Mouse (Mus musculus): Measurements from ENCODE around the gene Myo3b.
"Not testable (repeated sequence)": the region's sequence is repeated elsewhere in the genome, so short reads cannot be mapped to it uniquely, and the experiment has no call there.

Gene Myo3b

DNA sequence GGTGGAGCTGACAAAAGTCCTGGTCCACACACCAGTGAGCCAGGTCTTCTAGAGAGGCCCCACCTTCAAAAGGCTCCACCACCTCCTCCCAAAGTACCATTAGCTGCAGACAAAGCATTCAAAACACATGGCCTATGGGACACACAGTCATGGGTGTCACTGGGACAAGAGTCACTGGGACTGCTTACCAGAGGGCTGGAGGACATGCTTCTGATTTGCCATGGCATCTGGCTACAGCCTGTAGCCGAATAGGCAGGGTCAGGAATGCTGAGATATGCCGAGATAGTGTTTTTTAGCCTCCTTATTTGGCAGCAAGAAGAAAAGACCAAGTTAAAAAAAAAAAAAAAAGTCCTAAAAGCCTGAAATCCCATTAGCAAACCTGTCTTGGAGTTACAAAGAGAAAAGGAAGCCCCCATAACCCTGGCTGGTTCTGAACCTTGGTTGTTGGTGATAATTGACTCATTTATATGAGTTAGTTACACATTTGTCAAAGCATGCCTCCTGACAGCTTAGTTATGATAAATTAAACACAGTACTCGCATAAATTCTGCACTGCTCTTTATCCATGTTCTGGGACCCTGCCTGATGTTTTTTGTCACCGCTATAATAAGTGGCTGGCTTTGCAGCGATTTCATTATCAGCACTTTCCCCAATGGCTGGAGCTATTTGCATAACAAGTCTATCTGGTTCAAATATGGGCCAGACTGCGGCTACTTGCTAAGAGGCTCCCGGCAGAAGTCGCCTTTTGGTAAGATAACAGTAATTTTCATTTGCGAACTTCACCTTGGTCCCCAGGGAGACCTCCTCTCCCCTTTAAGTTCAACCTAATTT is 156.7 kb downstream of the Myo3b start:
- no peak for DNase-seq (ENCODE audit: low read depth, low spot score)

- DNase-seq (ENCODE audit: low read depth, low spot score), result no peak
These were observed 163.1 kb downstream of the Myo3b start for GRCm38 (mm10) chr2:70201796-70202555.

DNA sequence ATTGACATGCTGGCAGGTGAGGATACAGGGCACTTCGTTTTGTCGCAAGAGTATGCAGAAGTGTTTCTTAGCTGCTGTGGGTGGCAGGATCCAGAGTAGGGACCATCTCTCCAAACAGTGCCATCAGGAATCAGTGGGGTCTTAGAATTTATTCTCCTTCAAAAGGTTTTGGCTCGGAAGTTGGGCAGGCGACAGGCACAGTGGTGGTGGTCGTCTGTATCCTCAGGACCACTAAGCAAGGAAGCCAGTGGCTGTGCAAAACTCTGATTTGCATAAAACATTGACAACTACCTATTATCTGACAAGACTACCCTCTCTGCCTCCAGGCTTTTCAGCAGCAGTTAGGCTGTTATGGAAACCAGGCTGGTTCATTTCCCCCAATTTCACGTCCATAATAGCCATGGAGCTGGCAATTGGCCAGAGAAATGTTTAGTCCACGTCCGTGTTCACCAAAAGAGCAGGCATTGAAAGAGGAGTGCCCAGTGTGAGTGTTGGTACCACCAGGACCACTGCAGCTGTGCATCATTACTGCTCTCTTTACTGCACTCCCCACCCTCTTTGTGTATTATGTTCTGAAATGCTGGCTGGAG is 163.7 kb downstream of the Myo3b start:
- DNase-seq (ENCODE audit: low read depth, low spot score), result no peak

DNA sequence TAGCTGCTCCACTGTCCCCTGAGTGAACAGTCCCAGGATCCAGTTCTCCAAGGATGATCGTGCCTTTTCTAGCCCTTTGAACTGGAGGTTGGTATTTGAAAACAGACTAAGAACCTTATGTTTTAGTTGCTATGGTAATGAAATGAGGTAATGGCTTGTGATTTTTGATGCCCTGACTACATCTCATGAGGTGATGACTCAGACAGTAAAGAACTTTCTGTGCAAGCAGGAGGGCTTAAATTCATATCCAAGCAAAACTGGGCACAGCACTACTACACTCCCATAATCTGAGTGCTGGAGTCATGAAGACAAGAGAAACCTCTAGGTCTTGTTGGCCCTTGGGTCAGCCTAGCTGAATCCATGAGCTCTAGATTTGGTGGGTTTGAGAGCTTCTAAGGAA is 169.5 kb downstream of the Myo3b start:
- no peak for DNase-seq (ENCODE audit: low read depth, low spot score)

- DNase-seq (ENCODE audit: low read depth, low spot score), result no peak
These were observed 170.9 kb downstream of the Myo3b start for GRCm38 (mm10) chr2:70209790-70210189.

- DNase-seq (ENCODE audit: low read depth, low spot score), result no peak
These were observed 171.8 kb downstream of the Myo3b start for GRCm38 (mm10) chr2:70210427-70211332.

- DNase-seq (ENCODE audit: low read depth, low spot score), result no peak
These were observed 175.5 kb downstream of the Myo3b start for GRCm38 (mm10) chr2:70214401-70214800.

- DNase-seq (ENCODE audit: low read depth, low spot score), result no peak
These were observed 178.9 kb downstream of the Myo3b start for GRCm38 (mm10) chr2:70217800-70218199.

DNA sequence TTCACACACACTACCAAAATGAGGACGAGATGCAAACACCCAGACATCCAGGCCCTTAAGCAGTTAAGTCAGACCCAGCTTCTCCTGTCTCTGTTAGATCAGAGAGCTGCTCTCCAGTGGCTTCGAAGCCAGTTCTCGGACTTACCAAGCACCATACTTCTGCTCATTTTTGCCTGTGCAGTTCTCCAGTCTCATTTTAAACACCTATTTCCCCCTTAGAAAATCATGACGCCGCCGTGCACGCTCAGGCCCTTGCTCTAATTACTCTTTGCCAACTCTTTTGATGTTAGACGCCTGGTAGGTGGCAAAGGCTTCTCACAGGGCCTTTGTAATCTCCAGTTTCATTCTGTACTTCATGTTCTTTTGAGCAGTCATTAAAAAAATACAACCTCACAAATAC is 179.5 kb downstream of the Myo3b start:
- no peak for DNase-seq (ENCODE audit: low read depth, low spot score)

DNA sequence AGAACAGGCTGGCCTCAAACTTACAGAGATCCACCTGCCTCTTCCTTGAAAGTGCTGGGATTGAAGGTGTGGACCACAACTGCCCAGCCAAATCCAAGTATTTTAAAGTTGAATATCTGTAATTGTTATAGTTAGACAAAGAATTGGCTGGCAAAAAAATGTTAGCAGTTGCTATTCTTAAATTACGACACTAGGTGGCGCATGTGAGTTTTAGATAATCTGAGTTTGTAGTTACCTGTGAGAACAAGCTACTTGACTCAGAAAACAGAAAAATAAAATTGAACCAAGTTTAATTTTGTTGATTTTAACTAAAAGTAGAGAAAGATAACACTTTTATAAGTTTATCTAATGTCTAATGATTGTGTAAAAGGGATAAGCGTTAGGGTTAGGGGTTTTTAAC is 187.8 kb downstream of the Myo3b start:
- peak; percentile 41 for DNase-seq (ENCODE audit: low read depth, low spot score)

- DNase-seq (ENCODE audit: low read depth, low spot score), result not testable (repeated sequence)
These were observed 195.5 kb downstream of the Myo3b start for GRCm38 (mm10) chr2:70234450-70234849.

- DNase-seq (ENCODE audit: low read depth, low spot score), result no peak
These were observed 207.1 kb downstream of the Myo3b start for GRCm38 (mm10) chr2:70245981-70246380.

GRCm38 (mm10) chr2:70248616-70249015 is 209.7 kb downstream of the Myo3b start:
- DNase-seq (ENCODE audit: low read depth, low spot score), result no peak

DNA sequence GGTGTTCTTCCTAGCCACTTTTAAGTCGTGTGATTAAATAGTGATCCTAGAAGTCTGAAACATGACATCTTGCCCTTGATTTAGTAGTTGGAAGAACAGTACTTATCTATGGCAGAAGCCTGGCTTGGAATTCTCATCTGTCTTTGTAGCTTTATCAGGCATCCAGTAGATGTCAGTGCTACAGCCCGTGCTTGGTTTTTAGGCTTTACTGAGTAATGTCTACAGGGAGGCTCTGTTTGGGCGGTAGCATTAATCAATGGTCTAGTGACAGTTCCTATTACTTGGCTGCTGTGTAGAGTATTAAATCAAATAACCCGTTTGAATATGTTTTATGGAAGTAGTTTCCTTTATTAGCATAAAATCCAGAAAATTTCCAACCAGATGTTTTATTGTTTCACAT is 210.9 kb downstream of the Myo3b start:
- DNase-seq (ENCODE audit: low read depth, low spot score), result no peak

- DNase-seq (ENCODE audit: low read depth, low spot score), result no peak
These were observed 212.3 kb downstream of the Myo3b start for GRCm38 (mm10) chr2:70251256-70251655.

GRCm38 (mm10) chr2:70259357-70260000 is 220.6 kb downstream of the Myo3b start:
- DNase-seq (ENCODE audit: low read depth, low spot score), result peak; percentile 21

- DNase-seq (ENCODE audit: low read depth, low spot score), result no peak
These were observed 221.8 kb downstream of the Myo3b start for GRCm38 (mm10) chr2:70260646-70261195.

- DNase-seq (ENCODE audit: low read depth, low spot score), result no peak
These were observed 223.0 kb downstream of the Myo3b start for GRCm38 (mm10) chr2:70261703-70262564.

GRCm38 (mm10) chr2:70262565-70263082 is 223.7 kb downstream of the Myo3b start:
- DNase-seq (ENCODE audit: low read depth, low spot score), result no peak
